Mouse (Mus musculus) embryonic fibroblast, embryonic 13.5 days (primary cell): ENCODE results near the gene Eid2. TPM values are rescaled to one million over a fixed set of nuclear protein-coding genes. Genes with fewer than 3 reads are reported as not detected.

Experiments
- H3K27ac ChIP-seq: 2 replicates; pipeline ENCODE4 v1.5.1; 2012; ENCODE audit warnings: low read length, control low read depth, inconsistent platforms; ENCODE audit not compliant: insufficient read depth
- H3K4me1 ChIP-seq: 2 replicates; pipeline ENCODE4 v1.6.1; 2011; ENCODE audit warnings: low read length; ENCODE audit not compliant: control insufficient read depth, insufficient read depth
- H3K4me3 ChIP-seq: 2 replicates; pipeline ENCODE4 v1.5.1; 2011; ENCODE audit warnings: mild to moderate bottlenecking, control low read depth, low read length; ENCODE audit not compliant: insufficient read depth
- CTCF ChIP-seq: IDR thresholded peaks from 2 replicates; pipeline ENCODE4 v1.5.1; 2011; ENCODE audit warnings: mild to moderate bottlenecking, control low read depth, low read length, moderate library complexity, borderline replicate concordance; ENCODE audit not compliant: insufficient read depth
- POLR2A ChIP-seq: IDR thresholded peaks from 2 replicates; pipeline ENCODE4 v1.6.1; 2011; ENCODE audit warnings: low read depth, mild to moderate bottlenecking, control low read depth, low read length, moderate library complexity
- polyA plus RNA-seq: library from polyadenylated mRNA; stranded (reverse); fragments of >200 nt; gene quantifications from 2 replicates; pipeline ENCODE4 v1.2.4, GENCODE M21; 2011; ENCODE audit warnings: low read depth; ENCODE audit not compliant: missing spikeins, insufficient read length

The Eid2 gene
- polyA plus RNA-seq, 1 experiment, result 25.1 TPM

GRCm38 (mm10) chr7:28265391-28265790 is 2.3 kb upstream of the Eid2 start:
- peaks cover 2% of the 10 kb centered on the region; the same call in 1 of the 2 replicates for H3K4me1 ChIP-seq
- no peak overlapping the region for H3K27ac ChIP-seq
- no peak overlapping the region for H3K4me3 ChIP-seq
- no peak for TF ChIP-seq POLR2A
- no peak for TF ChIP-seq CTCF

DNA sequence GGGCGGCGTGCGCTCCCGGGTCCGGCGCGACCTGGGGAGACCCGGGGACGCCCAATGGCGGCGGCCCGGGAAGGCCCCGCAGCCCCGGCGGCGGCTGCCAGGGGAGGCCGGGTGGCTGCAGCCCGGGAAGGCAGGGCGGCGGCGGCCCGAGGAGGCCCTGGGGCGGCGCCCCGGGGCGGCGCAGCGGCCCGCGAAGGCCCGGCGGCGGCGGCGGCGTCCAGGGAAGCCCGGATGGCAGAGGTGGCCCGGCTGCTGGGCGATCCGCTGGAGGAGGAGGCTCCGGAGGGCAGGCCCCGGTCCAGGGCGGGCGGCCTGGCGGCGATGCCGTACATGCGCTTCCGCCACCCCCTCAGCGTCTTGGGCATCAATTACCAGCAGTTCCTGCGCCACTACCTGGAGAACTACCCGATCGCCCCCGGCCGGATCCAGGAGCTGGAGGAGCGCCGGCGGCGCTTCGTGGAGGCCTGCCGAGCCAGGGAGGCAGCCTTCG is 406 bp downstream of the Eid2 start:
- peak overlapping the region; percentile 70 for H3K4me3 ChIP-seq
- H3K27ac ChIP-seq, result peak overlapping the region; percentile 2; the same call in 1 of the 2 replicates
- peaks cover 2% of the 10 kb centered on the region; the same call in 1 of the 2 replicates for H3K4me1 ChIP-seq
- TF ChIP-seq POLR2A, result no peak
- no peak for TF ChIP-seq CTCF

- Histone ChIP-seq H3K4me3 (peak overlapping the region; percentile 70), H3K27ac (peak overlapping the region; percentile 2; the same call in 1 of the 2 replicates), H3K4me1 (peaks cover 2% of the 10 kb centered on the region; the same call in 1 of the 2 replicates)
- TF ChIP-seq CTCF (no peak), POLR2A (0 out of 2 replicates have a peak, but pooled peaks have one; percentile 15)
Observed at GRCm38 (mm10) chr7:28268576-28268975, 895 bp downstream of the Eid2 start.

DNA sequence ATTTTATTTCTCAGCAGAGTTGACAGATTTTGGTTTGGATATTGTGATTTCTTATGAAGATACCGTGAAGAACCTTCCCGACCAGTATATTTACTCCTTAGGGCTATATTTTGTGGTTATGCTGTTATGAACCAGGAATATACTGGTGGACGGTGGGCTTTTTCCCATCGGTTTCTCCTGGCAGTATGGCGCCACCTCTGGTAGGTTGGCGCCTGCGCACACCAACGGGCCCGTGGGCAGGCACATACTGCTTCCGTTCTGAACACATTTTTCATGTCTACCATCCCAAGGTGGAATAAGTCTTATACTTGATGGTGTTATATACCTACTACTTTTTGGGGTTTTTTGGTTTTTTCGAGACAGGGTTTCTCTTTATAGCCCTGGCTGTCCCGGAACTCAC is 1.7 kb downstream of the Eid2 start:
- Histone ChIP-seq H3K27ac (no peak overlapping the region), H3K4me1 (peaks cover 2% of the 10 kb centered on the region; the same call in 1 of the 2 replicates), H3K4me3 (no peak overlapping the region)
- TF ChIP-seq CTCF (0 out of 2 replicates have a peak, but pooled peaks have one; percentile 11), POLR2A (no peak)

DNA sequence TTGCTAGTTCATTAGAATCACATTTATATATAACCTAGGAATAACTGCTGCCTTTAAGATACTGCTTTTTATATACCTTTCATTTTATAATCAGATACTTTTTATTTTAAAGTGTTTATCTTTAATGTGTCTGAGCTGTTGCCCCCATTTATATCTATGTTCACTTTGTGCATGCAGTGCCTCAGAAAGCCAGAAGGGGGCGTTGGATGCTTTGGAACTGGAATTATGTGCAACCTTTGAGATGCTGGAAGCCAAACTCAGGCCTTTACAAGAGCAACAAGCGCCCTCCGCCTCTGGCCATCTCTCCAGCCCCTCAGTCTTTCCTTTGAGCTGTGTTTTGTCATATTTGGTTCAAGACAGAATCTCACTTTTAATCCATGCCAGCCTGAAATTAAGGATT is 4.1 kb downstream of the Eid2 start:
- H3K4me1 ChIP-seq, result peaks cover 2% of the 10 kb centered on the region; the same call in 1 of the 2 replicates
- no peak for TF ChIP-seq CTCF
- TF ChIP-seq POLR2A, result no peak
- H3K4me3 ChIP-seq, result no peak overlapping the region
- H3K27ac ChIP-seq, result no peak overlapping the region

- no peak overlapping the region for H3K27ac ChIP-seq
- no peak for TF ChIP-seq POLR2A
- no peak for TF ChIP-seq CTCF
- no peaks in the 10 kb centered on the region for H3K4me1 ChIP-seq
- H3K4me3 ChIP-seq, result no peak overlapping the region
Observed at GRCm38 (mm10) chr7:28277237-28277614, 9.5 kb downstream of the Eid2 start.

DNA sequence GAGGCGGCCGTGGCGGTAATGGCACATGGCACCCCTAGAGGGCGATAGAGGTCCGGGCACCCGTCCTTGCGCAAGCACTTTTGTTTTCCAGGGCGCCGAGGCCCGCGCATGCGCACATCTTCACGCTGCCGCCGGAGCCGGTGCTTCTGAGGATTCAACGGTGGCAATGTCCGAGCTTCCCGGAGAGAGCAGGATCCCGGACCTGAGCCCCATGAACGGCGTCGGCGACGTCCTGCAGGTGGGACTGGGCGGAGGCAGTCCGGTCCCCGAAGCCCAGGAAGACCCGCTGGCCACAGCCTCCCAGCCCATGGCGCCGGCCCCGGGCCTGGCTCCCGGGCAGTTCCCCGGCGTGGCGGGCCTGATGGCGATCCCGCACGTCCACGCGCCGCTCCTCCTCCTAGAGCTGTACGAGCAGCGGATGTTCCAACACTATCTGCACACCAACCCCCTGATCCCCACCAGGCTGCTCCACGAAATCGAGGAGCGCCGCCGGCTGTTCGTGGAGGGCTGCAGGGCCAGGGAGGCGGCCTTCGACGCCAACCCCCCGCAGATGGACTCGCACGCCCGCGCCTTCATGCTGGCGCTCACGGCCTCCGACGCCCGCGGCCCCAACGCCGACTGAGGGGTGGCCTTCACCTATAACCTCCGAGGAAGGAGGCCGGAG is 10.1 kb downstream of the Eid2 start, which contains the start of gene Eid2b:
TSS of gene Eid2b (plus strand) at position 125 of the 664 bp plus-strand sequence.
- H3K4me1 ChIP-seq, result no peaks in the 10 kb centered on the region
- TF ChIP-seq POLR2A, result peak; percentile 79
- peak; percentile 77 for TF ChIP-seq CTCF
- H3K27ac ChIP-seq, result no peak within 1 kb of the TSS
- peak within 1 kb of the TSS; percentile 53 for H3K4me3 ChIP-seq

DNA sequence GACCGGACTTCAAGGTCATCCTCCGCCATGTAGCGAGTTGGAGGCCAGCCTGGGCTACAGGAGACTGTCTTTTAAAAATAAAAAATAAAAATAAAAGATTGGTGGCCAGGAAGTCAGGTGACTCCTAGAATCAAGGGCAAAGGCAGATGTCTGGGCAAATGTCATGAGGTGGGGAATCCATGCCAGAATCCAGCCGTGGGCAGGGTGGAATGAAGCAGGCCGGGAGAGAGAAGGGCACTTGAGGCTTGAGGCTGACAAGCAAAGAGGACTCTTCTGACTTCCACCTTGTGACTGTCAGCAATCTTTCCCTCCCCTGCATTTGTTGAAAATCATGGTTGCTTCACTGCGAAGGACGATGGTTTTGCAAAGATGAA is 10.6 kb downstream of the Eid2 start:
- peak overlapping the region; percentile 53 for H3K4me3 ChIP-seq
- no peak overlapping the region for H3K27ac ChIP-seq
- no peaks in the 10 kb centered on the region for H3K4me1 ChIP-seq
- TF ChIP-seq POLR2A, result 0 out of 2 replicates have a peak, but pooled peaks have one; percentile 2
- TF ChIP-seq CTCF, result no peak

DNA sequence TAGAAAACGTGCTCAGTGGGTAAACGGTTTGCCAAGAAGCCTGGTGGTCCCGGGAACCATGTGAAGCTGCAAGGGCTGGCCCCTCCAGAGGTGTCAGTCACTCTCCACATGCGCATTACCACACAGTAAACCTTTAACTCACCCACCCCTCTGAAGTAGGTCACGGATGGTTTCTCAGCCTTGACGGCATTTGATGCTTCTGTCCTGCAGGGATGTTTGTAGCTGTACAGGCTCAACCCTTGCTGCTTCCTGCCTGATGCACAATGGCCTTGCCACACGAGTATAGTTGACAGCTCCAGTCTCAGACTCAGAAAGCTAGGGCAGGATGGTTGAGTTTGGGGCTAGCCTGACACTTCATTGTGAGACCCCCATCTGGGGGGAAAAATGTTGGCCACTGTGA is 12.9 kb downstream of the Eid2 start:
- TF ChIP-seq CTCF (no peak), POLR2A (no peak)
- Histone ChIP-seq H3K4me3 (no peak overlapping the region), H3K27ac (no peak overlapping the region), H3K4me1 (no peaks in the 10 kb centered on the region)

GRCm38 (mm10) chr7:28290165-28290564 is 22.5 kb downstream of the Eid2 start:
- no peak for TF ChIP-seq CTCF
- Histone ChIP-seq H3K27ac (no peak overlapping the region), H3K4me3 (no peak overlapping the region), H3K4me1 (no peaks in the 10 kb centered on the region)
